Mouse (Mus musculus) lung, embryonic 14.5 days (tissue): Measurements from ENCODE around the gene Dhx30. TPM values are rescaled to one million over a fixed set of nuclear protein-coding genes. Genes with fewer than 3 reads are reported as not detected.

Source experiments
- ATAC-seq: fragments of 200-750 bp; cut with Nextera tagmentation; 2 replicates; pipeline ENCODE4 v1.8.0; 2017; ENCODE audit warnings: mild to moderate bottlenecking, moderate TSS enrichment, moderate library complexity; ENCODE audit not compliant: insufficient read depth
- DNase-seq: peaks from one replicate; pipeline ENCODE4 v3.0.0-alpha.2; 2015
- H3K27ac ChIP-seq: fragments of 300-500 bp; sonication (generic); 2 replicates; pipeline ENCODE4 v1.5.1; 2014; ENCODE audit warnings: low read depth, mild to moderate bottlenecking, moderate library complexity
- H3K27me3 ChIP-seq: fragments of 300-500 bp; sonication (generic); 2 replicates; pipeline ENCODE4 v1.6.1; 2014; ENCODE audit warnings: low read length, control low read depth; ENCODE audit not compliant: insufficient read depth
- H3K36me3 ChIP-seq: fragments of 300-500 bp; sonication (generic); 2 replicates; pipeline ENCODE4 v1.6.1; 2014; ENCODE audit warnings: control low read depth; ENCODE audit not compliant: insufficient read depth
- H3K4me1 ChIP-seq: fragments of 300-500 bp; sonication (generic); 2 replicates; pipeline ENCODE4 v1.6.1; 2014; ENCODE audit warnings: antibody characterized with exemption, control low read depth; ENCODE audit not compliant: insufficient read depth
- H3K4me2 ChIP-seq: fragments of 300-500 bp; sonication (generic); 2 replicates; pipeline ENCODE4 v1.6.1; 2014; ENCODE audit warnings: mild to moderate bottlenecking
- H3K4me3 ChIP-seq: fragments of 300-500 bp; sonication (generic); 2 replicates; pipeline ENCODE4 v1.5.1; 2014; ENCODE audit warnings: low read depth, low read length
- H3K9ac ChIP-seq: fragments of 300-500 bp; sonication (generic); 2 replicates; pipeline ENCODE4 v1.6.1; 2014
- H3K9me3 ChIP-seq: fragments of 300-500 bp; sonication (generic); 2 replicates; pipeline ENCODE4 v1.6.1; 2016; ENCODE audit warnings: low read depth, low read length, control low read depth
- CTCF ChIP-seq: IDR thresholded peaks from 2 replicates; pipeline ENCODE4 v1.5.1; 2016; ENCODE audit warnings: antibody characterized with exemption, low read depth
- WGBS: fragments of 180-500 bp; shearing (Covaris S2); extraction: QIAGEN DNeasy Blood & Tissue Kit; methylation state at CpG from one replicate; pipeline ENCODE4 v1.1.7; 2014; 5-methylcytosine and 5-hydroxymethylcytosine counted together
- polyA plus RNA-seq: library from polyadenylated mRNA; unstranded; fragments of >200 nt; fragmentation: Nextera tagmentation; extraction: Ambion mirVana; gene quantifications from 2 replicates; pipeline ENCODE4 v1.2.1, GENCODE M21; 2014

The Dhx30 gene
- polyA plus RNA-seq, 1 experiment from 2014 or later: 137 TPM

GRCm38 (mm10) chr9:110054781-110055180, 62.8 kb downstream of the Dhx30 start:
- WGBS: 64% methylated on average over 3 of the region's 3 CpGs
- ATAC-seq (no peak), DNase-seq (peak; percentile 86)
- Histone ChIP-seq H3K27me3 (no peaks in the 10 kb centered on the region), H3K36me3 (no peaks in the 10 kb centered on the region), H3K4me1 (no peaks in the 10 kb centered on the region), H3K4me3 (no peak overlapping the region), H3K4me2 (no peak overlapping the region), H3K27ac (no peak overlapping the region), H3K9ac (no peak overlapping the region), H3K9me3 (no peaks in the 10 kb centered on the region)
- no peak for TF ChIP-seq CTCF

- ATAC-seq: no peak
- H3K27ac ChIP-seq: no peak overlapping the region
- WGBS: 77% methylated on average over 2 of the region's 2 CpGs
These were observed 63.6 kb downstream of the Dhx30 start for GRCm38 (mm10) chr9:110054080-110054421.

GRCm38 (mm10) chr9:110053305-110054079, 64.1 kb downstream of the Dhx30 start:
- no peaks in the 10 kb centered on the region for H3K9me3 ChIP-seq
- no peaks in the 10 kb centered on the region for H3K36me3 ChIP-seq
- ATAC-seq (no peak), DNase-seq (peak; percentile 37)
- H3K4me1 ChIP-seq: no peaks in the 10 kb centered on the region
- H3K9ac ChIP-seq: no peak overlapping the region
- no peak overlapping the region for H3K27ac ChIP-seq
- H3K4me3 ChIP-seq: no peak overlapping the region
- 43% methylated on average over 8 of the region's 8 CpGs for WGBS
- H3K27me3 ChIP-seq: no peaks in the 10 kb centered on the region
- no peak overlapping the region for H3K4me2 ChIP-seq
- no peak for TF ChIP-seq CTCF

More at GRCm38 (mm10) chr9:110054080-110054421, 63.6 kb downstream of the Dhx30 start:
- no peak for TF ChIP-seq CTCF
- Histone ChIP-seq H3K9ac (no peak overlapping the region), H3K4me1 (no peaks in the 10 kb centered on the region), H3K9me3 (no peaks in the 10 kb centered on the region), H3K27me3 (no peaks in the 10 kb centered on the region), H3K4me3 (no peak overlapping the region), H3K4me2 (no peak overlapping the region), H3K36me3 (no peaks in the 10 kb centered on the region)
- DNase-seq: no peak

GRCm38 (mm10) chr9:110052951-110053304, 64.7 kb downstream of the Dhx30 start:
- DNase-seq (no peak), ATAC-seq (no peak)
- no peak for TF ChIP-seq CTCF
- Histone ChIP-seq H3K4me3 (no peak overlapping the region), H3K27me3 (no peaks in the 10 kb centered on the region), H3K4me1 (no peaks in the 10 kb centered on the region), H3K9ac (no peak overlapping the region), H3K9me3 (no peaks in the 10 kb centered on the region), H3K27ac (no peak overlapping the region), H3K36me3 (no peaks in the 10 kb centered on the region), H3K4me2 (no peak overlapping the region)
- whole genome bisulfite sequencing: 70% methylated on average over 4 of the region's 4 CpGs

GRCm38 (mm10) chr9:110051869-110052661, 65.6 kb downstream of the Dhx30 start:
- 58% methylated on average over 23 of the region's 23 CpGs for WGBS
- H3K27ac ChIP-seq: no peak overlapping the region
- H3K9me3 ChIP-seq: no peaks in the 10 kb centered on the region
- DNase-seq: no peak
- TF ChIP-seq CTCF: no peak
- H3K4me3 ChIP-seq: no peak overlapping the region
- no peaks in the 10 kb centered on the region for H3K4me1 ChIP-seq
- H3K36me3 ChIP-seq: no peaks in the 10 kb centered on the region
- ATAC-seq: no peak
- no peak overlapping the region for H3K4me2 ChIP-seq
- H3K9ac ChIP-seq: no peak overlapping the region
- no peaks in the 10 kb centered on the region for H3K27me3 ChIP-seq

GRCm38 (mm10) chr9:110051184-110051583, 66.4 kb downstream of the Dhx30 start:
- H3K9me3 ChIP-seq: no peaks in the 10 kb centered on the region
- TF ChIP-seq CTCF: no peak
- no peak overlapping the region for H3K4me3 ChIP-seq
- no peaks in the 10 kb centered on the region for H3K27me3 ChIP-seq
- no peak overlapping the region for H3K9ac ChIP-seq
- no peak overlapping the region for H3K27ac ChIP-seq
- no peaks in the 10 kb centered on the region for H3K4me1 ChIP-seq
- ATAC-seq: no peak
- no peak overlapping the region for H3K4me2 ChIP-seq
- no peak for DNase-seq
- H3K36me3 ChIP-seq: no peaks in the 10 kb centered on the region

- no peak for DNase-seq
- no peaks in the 10 kb centered on the region for H3K36me3 ChIP-seq
- H3K4me2 ChIP-seq: no peak overlapping the region
- no peak for ATAC-seq
- no peaks in the 10 kb centered on the region for H3K9me3 ChIP-seq
- no peak overlapping the region for H3K27ac ChIP-seq
- no peaks in the 10 kb centered on the region for H3K27me3 ChIP-seq
- H3K4me3 ChIP-seq: no peak overlapping the region
- no peak for TF ChIP-seq CTCF
- WGBS: 70% methylated on average over 3 of the region's 3 CpGs
- no peaks in the 10 kb centered on the region for H3K4me1 ChIP-seq
- no peak overlapping the region for H3K9ac ChIP-seq
These were observed 69.8 kb downstream of the Dhx30 start for GRCm38 (mm10) chr9:110047857-110048256.
